Mouse (Mus musculus): ENCODE results near the gene Gm10715. TPM values are rescaled to one million over a fixed set of nuclear protein-coding genes. Genes with fewer than 3 reads are reported as not detected.
"Not testable (repeated sequence)": the region's sequence is repeated elsewhere in the genome, so short reads cannot be mapped to it uniquely, and the experiment has no call there.

Gene Gm10715
- total and polyA plus RNA-seq, 3 experiments = not detected

DNA sequence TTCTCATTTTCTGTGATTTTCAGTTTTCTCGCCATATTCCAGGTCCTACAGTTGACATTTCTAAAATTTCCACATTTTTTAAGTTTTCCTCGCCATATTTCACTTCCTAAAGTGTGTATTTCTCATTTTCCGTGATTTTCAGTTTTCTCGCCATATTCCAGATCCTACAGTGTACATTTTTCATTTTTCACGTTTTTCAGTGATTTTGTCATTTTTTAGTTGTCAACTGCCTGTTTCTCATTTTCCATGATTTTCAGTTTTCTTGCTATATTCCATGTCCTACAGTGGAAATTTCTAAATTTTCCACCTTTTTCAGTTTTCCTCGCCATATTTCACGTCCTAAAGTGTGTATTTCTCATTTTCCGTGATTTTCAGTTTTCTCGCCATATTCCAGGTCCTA, 29.4 kb upstream of the Gm10715 start:
- H3K9me3 ChIP-seq (replicated peaks; ENCODE audit: insufficient read depth, low read length); H3K36me3 ChIP-seq (ENCODE audit: control insufficient read depth in 1 of 2, insufficient read depth in 2 of 2, low read length in 2 of 2); H3K9ac ChIP-seq (ENCODE audit: control insufficient read depth, low read depth, low read length, poor library complexity, severe bottlenecking); H3K27me3 ChIP-seq (ENCODE audit: control insufficient read depth in 1 of 2, insufficient read depth in 2 of 2, low read length in 2 of 2); H3K4me3 ChIP-seq (ENCODE audit: control insufficient read depth in 1 of 2, insufficient read depth in 1 of 2, low read depth in 2 of 2, low read length in 2 of 2); H3K27ac ChIP-seq (ENCODE audit: control insufficient read depth, low read depth, low read length); H3K79me2 ChIP-seq (ENCODE audit: control insufficient read depth, insufficient read depth, low read length, poor library complexity); H3K4me1 ChIP-seq (ENCODE audit: control insufficient read depth in 1 of 2, insufficient read depth in 2 of 2, low read length in 2 of 2): not testable (repeated sequence)
- peak; percentile 67 for DNase-seq (ENCODE audit: low read depth, low spot score)

GRCm38 (mm10) chr9:3009331-3009730, 27.3 kb upstream of the Gm10715 start:
- H3K4me3 ChIP-seq (ENCODE audit: control insufficient read depth in 1 of 2, insufficient read depth in 1 of 2, low read depth in 2 of 2, low read length in 2 of 2); H3K9ac ChIP-seq (ENCODE audit: control insufficient read depth, low read depth, low read length, poor library complexity, severe bottlenecking); DNase-seq (ENCODE audit: low read depth, low spot score); H3K9me3 ChIP-seq (replicated peaks; ENCODE audit: insufficient read depth, low read length); H3K79me2 ChIP-seq (ENCODE audit: control insufficient read depth, insufficient read depth, low read length, poor library complexity); H3K27ac ChIP-seq (ENCODE audit: control insufficient read depth, low read depth, low read length); H3K4me1 ChIP-seq (ENCODE audit: control insufficient read depth in 1 of 2, insufficient read depth in 2 of 2, low read length in 2 of 2); H3K27me3 ChIP-seq (ENCODE audit: control insufficient read depth in 1 of 2, insufficient read depth in 2 of 2, low read length in 2 of 2); H3K36me3 ChIP-seq (ENCODE audit: control insufficient read depth in 1 of 2, insufficient read depth in 2 of 2, low read length in 2 of 2): not testable (repeated sequence)

GRCm38 (mm10) chr9:3012054-3012621, 24.5 kb upstream of the Gm10715 start:
- not testable (repeated sequence) for H3K4me3 ChIP-seq (ENCODE audit: control insufficient read depth in 1 of 2, insufficient read depth in 1 of 2, low read depth in 2 of 2, low read length in 2 of 2); H3K36me3 ChIP-seq (ENCODE audit: control insufficient read depth in 1 of 2, insufficient read depth in 2 of 2, low read length in 2 of 2); H3K79me2 ChIP-seq (ENCODE audit: control insufficient read depth, insufficient read depth, low read length, poor library complexity); H3K4me1 ChIP-seq (ENCODE audit: control insufficient read depth in 1 of 2, insufficient read depth in 2 of 2, low read length in 2 of 2); H3K9me3 ChIP-seq (replicated peaks; ENCODE audit: insufficient read depth, low read length); DNase-seq (ENCODE audit: low read depth, low spot score); H3K9ac ChIP-seq (ENCODE audit: control insufficient read depth, low read depth, low read length, poor library complexity, severe bottlenecking); H3K27me3 ChIP-seq (ENCODE audit: control insufficient read depth in 1 of 2, insufficient read depth in 2 of 2, low read length in 2 of 2); H3K27ac ChIP-seq (ENCODE audit: control insufficient read depth, low read depth, low read length)

DNA sequence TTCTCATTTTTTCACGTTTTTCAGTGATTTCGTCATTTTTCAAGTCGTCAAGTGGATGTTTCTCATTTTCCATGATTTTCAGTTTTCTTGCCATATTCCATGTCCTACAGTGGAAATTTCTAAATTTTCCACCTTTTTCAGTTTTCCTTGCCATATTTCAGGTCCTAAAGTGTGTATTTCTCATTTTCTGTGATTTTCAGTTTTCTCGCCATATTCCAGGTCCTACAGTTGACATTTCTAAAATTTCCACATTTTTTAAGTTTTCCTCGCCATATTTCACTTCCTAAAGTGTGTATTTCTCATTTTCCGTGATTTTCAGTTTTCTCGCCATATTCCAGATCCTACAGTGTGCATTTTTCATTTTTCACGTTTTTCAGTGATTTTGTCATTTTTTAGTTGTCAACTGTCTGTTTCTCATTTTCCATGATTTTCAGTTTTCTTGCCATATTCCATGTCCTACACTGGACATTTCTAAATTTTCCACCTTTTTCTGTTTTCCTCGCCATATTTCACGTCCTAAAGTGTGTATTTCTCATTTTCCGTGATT, 23.9 kb upstream of the Gm10715 start, which contains the start of gene Gm10721:
Gene Gm10721 (plus strand): TSS at position 408 of the 547 bp plus-strand sequence.
- not testable (repeated sequence) for H3K79me2 ChIP-seq (ENCODE audit: control insufficient read depth, insufficient read depth, low read length, poor library complexity); H3K27me3 ChIP-seq (ENCODE audit: control insufficient read depth in 1 of 2, insufficient read depth in 2 of 2, low read length in 2 of 2); H3K4me1 ChIP-seq (ENCODE audit: control insufficient read depth in 1 of 2, insufficient read depth in 2 of 2, low read length in 2 of 2); H3K9ac ChIP-seq (ENCODE audit: control insufficient read depth, low read depth, low read length, poor library complexity, severe bottlenecking); H3K9me3 ChIP-seq (replicated peaks; ENCODE audit: insufficient read depth, low read length); H3K36me3 ChIP-seq (ENCODE audit: control insufficient read depth in 1 of 2, insufficient read depth in 2 of 2, low read length in 2 of 2); DNase-seq (ENCODE audit: low read depth, low spot score); H3K27ac ChIP-seq (ENCODE audit: control insufficient read depth, low read depth, low read length); H3K4me3 ChIP-seq (ENCODE audit: control insufficient read depth in 1 of 2, insufficient read depth in 1 of 2, low read depth in 2 of 2, low read length in 2 of 2)

DNA sequence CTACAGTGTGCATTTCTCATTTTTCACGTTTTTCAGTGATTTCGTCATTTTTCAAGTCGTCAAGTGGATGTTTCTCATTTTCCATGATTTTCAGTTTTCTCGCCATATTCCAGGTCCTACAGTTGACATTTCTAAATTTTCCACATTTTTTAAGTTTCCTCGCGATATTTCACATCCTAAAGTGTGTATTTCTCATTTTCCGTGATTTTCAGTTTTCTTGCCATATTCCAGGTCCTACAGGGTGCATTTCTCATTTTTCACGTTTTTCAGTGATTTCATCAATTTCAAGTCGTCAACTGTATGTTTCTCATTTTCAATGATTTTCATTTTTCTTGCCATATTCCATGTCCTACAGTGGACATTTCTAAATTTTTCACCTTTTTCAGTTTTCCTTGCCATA, 21.3 kb upstream of the Gm10715 start, which contains the start of gene Gm10720:
Gene Gm10720 (plus strand): TSS at position 301 of the 400 bp plus-strand sequence.
- DNase-seq (ENCODE audit: low read depth, low spot score); H3K27ac ChIP-seq (ENCODE audit: control insufficient read depth, low read depth, low read length); H3K4me3 ChIP-seq (ENCODE audit: control insufficient read depth in 1 of 2, insufficient read depth in 1 of 2, low read depth in 2 of 2, low read length in 2 of 2): not testable (repeated sequence)

GRCm38 (mm10) chr9:3015896-3016295, 20.8 kb upstream of the Gm10715 start:
- not testable (repeated sequence) for DNase-seq (ENCODE audit: low read depth, low spot score)

More for the DNA sequence above, 21.3 kb upstream of the Gm10715 start, which contains the start of gene Gm10720:
- H3K27me3 ChIP-seq (ENCODE audit: control insufficient read depth in 1 of 2, insufficient read depth in 2 of 2, low read length in 2 of 2); H3K9me3 ChIP-seq (replicated peaks; ENCODE audit: insufficient read depth, low read length); H3K79me2 ChIP-seq (ENCODE audit: control insufficient read depth, insufficient read depth, low read length, poor library complexity); H3K4me1 ChIP-seq (ENCODE audit: control insufficient read depth in 1 of 2, insufficient read depth in 2 of 2, low read length in 2 of 2); H3K9ac ChIP-seq (ENCODE audit: control insufficient read depth, low read depth, low read length, poor library complexity, severe bottlenecking); H3K36me3 ChIP-seq (ENCODE audit: control insufficient read depth in 1 of 2, insufficient read depth in 2 of 2, low read length in 2 of 2): not testable (repeated sequence)

DNA sequence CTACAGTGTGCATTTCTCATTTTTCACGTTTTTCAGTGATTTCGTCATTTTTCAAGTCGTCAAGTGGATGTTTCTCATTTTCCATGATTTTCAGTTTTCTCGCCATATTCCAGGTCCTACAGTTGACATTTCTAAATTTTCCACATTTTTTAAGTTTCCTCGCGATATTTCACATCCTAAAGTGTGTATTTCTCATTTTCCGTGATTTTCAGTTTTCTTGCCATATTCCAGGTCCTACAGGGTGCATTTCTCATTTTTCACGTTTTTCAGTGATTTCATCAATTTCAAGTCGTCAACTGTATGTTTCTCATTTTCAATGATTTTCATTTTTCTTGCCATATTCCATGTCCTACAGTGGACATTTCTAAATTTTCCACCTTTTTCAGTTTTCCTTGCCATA, 19.6 kb upstream of the Gm10715 start, which contains the start of gene Gm10719:
Gene Gm10719 (plus strand): TSS at position 301 of the 400 bp plus-strand sequence.
- H3K79me2 ChIP-seq (ENCODE audit: control insufficient read depth, insufficient read depth, low read length, poor library complexity); H3K27ac ChIP-seq (ENCODE audit: control insufficient read depth, low read depth, low read length): not testable (repeated sequence)

More at GRCm38 (mm10) chr9:3015896-3016295, 20.8 kb upstream of the Gm10715 start:
- H3K4me3 ChIP-seq (ENCODE audit: control insufficient read depth in 1 of 2, insufficient read depth in 1 of 2, low read depth in 2 of 2, low read length in 2 of 2); H3K36me3 ChIP-seq (ENCODE audit: control insufficient read depth in 1 of 2, insufficient read depth in 2 of 2, low read length in 2 of 2); H3K79me2 ChIP-seq (ENCODE audit: control insufficient read depth, insufficient read depth, low read length, poor library complexity); H3K9ac ChIP-seq (ENCODE audit: control insufficient read depth, low read depth, low read length, poor library complexity, severe bottlenecking); H3K27me3 ChIP-seq (ENCODE audit: control insufficient read depth in 1 of 2, insufficient read depth in 2 of 2, low read length in 2 of 2); H3K4me1 ChIP-seq (ENCODE audit: control insufficient read depth in 1 of 2, insufficient read depth in 2 of 2, low read length in 2 of 2); H3K27ac ChIP-seq (ENCODE audit: control insufficient read depth, low read depth, low read length); H3K9me3 ChIP-seq (replicated peaks; ENCODE audit: insufficient read depth, low read length): not testable (repeated sequence)

More for the DNA sequence above, 19.6 kb upstream of the Gm10715 start, which contains the start of gene Gm10719:
- not testable (repeated sequence) for H3K27me3 ChIP-seq (ENCODE audit: control insufficient read depth in 1 of 2, insufficient read depth in 2 of 2, low read length in 2 of 2); H3K4me3 ChIP-seq (ENCODE audit: control insufficient read depth in 1 of 2, insufficient read depth in 1 of 2, low read depth in 2 of 2, low read length in 2 of 2); H3K36me3 ChIP-seq (ENCODE audit: control insufficient read depth in 1 of 2, insufficient read depth in 2 of 2, low read length in 2 of 2); H3K4me1 ChIP-seq (ENCODE audit: control insufficient read depth in 1 of 2, insufficient read depth in 2 of 2, low read length in 2 of 2); H3K9me3 ChIP-seq (replicated peaks; ENCODE audit: insufficient read depth, low read length); DNase-seq (ENCODE audit: low read depth, low spot score); H3K9ac ChIP-seq (ENCODE audit: control insufficient read depth, low read depth, low read length, poor library complexity, severe bottlenecking)

All from MEL (cell line).